Mouse (Mus musculus) v-Abl transformed pro-B cells (cell line): ENCODE measurements around the gene Acot4.
"Not testable (repeated sequence)": the region's sequence is repeated elsewhere in the genome, so short reads cannot be mapped to it uniquely, and the experiment has no call there.

Experiments
- in situ Hi-C, 2 experiments: fragments of 400-800 bp; cut with MboI; formaldehyde crosslinking; loops; one replicate each; pipeline ENCODE4 v1.15.1; 2025; ENCODE audit not compliant: unreplicated experiment in 2 of 2

Gene Acot4

GRCm38 (mm10) chr12:84038241-84038640 is at the start of gene Acot4:
Gene Acot4 (plus strand): TSS chr12:84038379.
- in situ Hi-C loops: loop anchor here in 1 of 2 experiments (25.0 kb wide), 1 partner anchor 326 kb away; no protein-coding TSS in a partner anchor

DNA sequence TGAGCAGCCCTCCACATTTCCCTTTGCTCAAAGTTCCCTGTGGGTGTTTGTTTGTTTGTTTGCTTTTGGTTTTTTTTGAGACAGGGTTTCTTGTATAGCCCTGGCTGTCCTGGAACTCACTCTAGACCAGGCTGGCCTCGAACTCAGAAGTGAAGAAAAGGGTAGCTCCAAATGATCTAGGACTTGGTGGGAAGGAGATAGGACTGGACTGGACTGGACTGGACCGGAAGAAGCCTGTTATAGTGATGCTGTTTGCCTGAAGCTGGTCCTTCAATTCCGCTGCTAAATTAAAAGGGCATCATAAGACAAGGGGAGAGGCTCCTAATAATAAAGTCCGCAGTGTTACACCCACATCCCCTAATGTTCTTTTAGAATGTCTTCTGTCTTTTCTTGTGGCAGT is 49.7 kb upstream of the Acot4 start:
- in situ Hi-C loops: no loop called here

DNA sequence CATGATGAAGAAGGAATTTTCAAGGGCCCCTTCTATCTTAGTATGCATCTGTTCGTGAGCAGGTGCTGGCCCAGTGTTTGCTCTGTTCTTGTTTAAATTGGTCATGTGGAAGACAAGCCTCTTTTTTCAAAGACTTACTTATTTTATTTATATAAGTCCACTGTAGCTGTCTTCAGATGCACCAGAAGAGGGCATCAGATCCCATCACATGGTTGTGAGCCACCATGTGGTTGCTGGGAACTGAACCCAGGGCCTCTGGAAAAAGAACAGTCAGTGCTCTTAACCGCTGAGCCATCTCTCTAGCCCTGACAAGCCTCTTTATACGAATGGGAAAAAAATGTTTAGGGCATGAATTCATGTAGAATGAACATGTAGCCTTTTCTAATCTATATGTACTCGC is 48.8 kb upstream of the Acot4 start:
- in situ Hi-C loops: no loop called here

GRCm38 (mm10) chr12:83997221-83997620 is 41.0 kb upstream of the Acot4 start:
- in situ Hi-C loops: no loop called here

DNA sequence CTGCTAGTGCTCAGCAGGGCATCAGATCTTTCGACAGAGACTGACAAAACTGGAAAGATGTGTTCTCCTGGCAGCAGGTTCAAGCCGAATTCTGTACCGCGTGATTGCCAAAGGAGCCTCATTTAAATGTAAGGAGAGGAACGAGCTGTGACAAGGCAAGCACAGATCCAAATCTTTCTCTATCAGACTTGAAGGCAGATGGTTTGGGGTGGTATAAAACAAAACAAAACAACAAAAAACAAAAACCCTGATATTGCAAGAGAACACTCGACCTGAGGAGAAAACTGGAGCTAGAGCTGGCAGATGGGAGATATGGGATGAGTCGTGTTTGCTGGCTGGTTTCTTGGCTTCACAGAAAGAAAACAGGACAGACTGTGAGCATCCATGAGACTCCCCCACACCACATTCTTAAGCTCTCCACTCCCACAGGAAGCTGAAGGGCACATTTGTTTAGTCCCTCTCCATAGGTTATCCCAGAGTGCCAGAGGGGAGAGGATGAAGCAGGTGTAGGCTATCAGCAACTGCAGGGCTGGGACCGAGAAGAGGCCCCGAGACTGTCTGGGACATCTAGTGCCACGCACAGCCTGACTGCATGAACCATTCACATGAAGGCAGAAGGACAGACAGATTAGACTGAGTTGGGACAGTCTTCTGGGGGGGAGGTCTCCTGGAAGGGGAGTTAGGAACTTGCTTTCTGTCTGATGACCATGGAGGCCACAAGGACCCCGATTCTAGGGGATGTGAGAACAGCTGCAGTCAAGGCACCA is 39.7 kb upstream of the Acot4 start:
- in situ Hi-C loops: no loop called here

DNA sequence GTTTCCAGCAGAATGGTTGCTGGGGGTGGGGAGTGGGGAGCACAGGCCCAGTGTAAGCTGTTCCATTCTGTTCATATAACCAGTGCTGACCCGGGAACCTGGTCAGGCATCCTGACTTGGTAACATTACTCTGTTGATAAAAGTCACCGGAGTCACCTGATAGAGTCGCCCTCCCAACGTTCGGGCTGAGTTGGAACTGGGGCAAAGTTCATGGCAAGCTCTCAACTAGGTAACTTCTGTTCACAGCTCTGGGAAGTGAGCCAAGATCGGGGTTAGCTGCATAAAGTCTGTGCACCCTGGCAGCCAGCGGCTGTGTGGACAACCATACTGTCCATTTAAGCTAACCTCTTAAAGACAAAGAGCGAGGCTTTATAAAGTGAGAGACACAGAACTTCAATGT is 38.9 kb upstream of the Acot4 start:
- in situ Hi-C loops: not testable (repeated sequence)

- in situ Hi-C loops: no loop called here
Observed at GRCm38 (mm10) chr12:84000418-84000817, 37.8 kb upstream of the Acot4 start.

DNA sequence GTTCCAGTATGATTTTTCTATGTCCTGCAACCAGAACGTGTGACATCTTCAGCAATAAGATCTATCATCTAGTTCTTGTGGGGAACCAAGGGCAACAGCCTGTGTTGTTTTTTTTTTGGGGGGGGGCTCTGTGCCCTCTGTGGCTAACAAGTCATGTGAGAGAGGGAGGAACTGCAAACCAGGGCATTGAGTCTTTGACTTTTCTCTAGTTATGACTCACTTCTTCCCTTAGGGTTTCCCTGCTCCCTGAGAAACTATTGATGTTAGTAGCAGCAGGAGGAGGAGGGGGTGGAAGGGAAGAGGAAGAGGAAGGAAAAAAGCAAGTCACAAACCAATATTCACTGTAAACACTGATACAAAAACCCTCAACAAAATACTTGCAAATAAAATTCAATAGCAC is 34.3 kb upstream of the Acot4 start:
- in situ Hi-C loops: no loop called here

- in situ Hi-C loops: no loop called here
Observed at GRCm38 (mm10) chr12:84008251-84008650, 29.9 kb upstream of the Acot4 start.

DNA sequence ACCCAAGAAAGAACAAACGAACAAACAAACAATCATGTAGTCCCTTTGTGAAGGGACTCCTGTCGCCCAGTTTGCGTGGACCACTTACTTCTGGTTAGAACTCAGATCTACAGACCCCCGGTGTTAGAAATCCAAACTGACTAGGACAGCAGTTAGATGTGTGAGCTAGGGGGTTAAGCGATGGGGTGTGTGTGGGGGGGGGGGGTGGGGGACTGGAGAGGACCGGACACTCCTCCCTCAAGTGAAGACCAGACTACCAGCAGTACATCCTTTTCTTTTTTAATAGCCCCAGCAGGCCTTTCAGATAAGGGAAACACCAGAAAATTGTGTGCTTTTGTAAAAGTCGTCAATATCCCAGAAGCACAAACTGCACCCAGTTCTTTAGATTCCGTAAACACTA is 29.4 kb upstream of the Acot4 start:
- in situ Hi-C loops: no loop called here

DNA sequence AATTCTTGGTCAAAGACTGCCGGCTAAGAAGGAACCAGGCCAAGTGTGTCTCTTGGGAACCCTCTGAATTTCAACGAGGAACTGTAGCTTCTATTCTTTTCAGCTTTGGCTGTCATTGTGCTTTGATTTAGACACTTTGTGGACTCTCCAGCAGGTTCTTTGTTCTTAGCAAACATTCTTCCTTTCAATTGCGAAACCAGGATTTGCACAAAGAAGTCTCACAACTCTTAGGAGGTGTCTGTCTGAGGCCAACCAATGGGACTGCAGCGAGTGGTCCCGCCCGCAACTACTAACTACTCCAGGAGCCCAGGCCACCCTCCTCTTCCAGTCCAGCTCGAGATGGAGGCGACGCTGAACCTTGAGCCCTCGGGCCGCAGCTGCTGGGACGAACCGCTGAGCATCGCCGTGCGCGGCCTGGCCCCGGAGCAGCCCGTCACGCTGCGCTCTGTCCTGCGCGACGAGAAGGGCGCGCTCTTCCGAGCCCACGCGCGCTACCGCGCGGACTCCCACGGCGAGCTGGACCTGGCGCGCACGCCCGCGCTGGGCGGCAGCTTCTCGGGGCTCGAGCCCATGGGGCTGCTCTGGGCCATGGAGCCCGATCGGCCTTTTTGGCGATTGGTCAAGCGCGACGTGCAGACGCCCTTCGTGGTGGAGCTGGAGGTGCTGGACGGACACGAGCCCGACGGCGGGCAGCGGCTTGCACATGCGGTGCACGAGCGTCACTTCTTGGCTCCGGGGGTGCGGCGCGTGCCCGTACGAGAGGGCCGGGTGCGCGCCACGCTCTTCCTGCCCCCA is 28.8 kb upstream of the Acot4 start, which contains the start of gene Acot1:
Gene Acot1, plus strand, starts transcription at position 320 of the 795 bp plus-strand sequence.
- in situ Hi-C loops: not testable (repeated sequence)

DNA sequence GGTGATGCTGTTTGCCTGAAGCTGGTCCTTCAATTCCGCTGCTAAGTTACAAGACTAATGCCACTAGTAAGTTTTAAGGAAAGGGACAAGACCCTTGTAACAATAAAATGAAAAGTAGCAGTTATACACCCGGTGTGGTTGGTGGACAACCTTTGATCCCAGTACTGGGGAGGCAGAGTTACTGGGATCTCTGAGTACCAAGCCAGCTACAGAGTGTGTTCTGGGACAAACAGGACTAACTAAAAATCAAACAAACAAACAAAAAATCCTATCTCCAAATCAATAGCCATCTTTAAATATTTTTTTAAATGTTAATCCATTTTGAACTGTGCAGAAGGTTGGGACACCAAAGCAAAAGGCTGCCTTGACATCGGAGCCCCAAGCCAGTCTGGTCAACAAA is 28.0 kb upstream of the Acot4 start:
- in situ Hi-C loops: no loop called here

- in situ Hi-C loops: no loop called here
Observed at GRCm38 (mm10) chr12:84011251-84012040, 26.7 kb upstream of the Acot4 start.

GRCm38 (mm10) chr12:84013130-84013529 is 25.0 kb upstream of the Acot4 start:
- in situ Hi-C loops: no loop called here

DNA sequence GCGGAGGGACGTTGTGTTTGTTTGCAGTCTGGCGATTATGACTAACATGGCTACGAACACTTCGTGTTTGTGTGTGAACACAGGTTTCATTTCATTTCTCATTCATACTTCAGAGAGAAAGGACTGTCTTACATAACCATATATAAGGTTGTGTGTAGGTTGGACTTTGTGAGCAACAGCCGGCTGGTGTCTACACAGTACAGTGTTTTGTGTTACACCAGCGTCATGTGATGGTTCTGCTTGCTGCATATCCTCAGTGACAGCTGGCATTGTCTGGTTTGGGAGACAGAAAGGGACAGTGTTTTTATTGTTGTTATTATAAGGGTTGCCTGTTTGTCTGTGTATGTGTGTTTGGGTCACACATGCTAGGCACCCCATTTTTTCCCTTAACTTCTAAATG is 24.5 kb upstream of the Acot4 start:
- in situ Hi-C loops: no loop called here

DNA sequence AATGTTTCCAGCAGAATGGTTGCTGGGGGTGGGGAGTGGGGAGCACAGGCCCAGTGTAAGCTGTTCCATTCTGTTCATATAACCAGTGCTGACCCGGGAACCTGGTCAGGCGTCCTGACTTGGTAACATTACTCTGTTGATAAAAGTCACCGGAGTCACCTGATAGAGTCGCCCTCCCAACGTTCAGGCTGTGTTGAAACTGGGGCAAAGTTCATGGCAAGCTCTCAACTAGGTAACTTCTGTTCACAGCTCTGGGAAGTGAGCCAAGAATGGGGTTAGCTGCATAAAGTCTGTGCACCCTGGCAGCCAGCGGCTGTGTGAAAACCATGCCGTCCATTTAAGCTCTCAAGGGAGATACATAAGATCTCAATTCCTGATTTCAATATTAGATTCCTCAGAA is 17.7 kb upstream of the Acot4 start:
- in situ Hi-C loops: not testable (repeated sequence)

- in situ Hi-C loops: not testable (repeated sequence)
Observed at GRCm38 (mm10) chr12:84022266-84022665, 15.9 kb upstream of the Acot4 start.

DNA sequence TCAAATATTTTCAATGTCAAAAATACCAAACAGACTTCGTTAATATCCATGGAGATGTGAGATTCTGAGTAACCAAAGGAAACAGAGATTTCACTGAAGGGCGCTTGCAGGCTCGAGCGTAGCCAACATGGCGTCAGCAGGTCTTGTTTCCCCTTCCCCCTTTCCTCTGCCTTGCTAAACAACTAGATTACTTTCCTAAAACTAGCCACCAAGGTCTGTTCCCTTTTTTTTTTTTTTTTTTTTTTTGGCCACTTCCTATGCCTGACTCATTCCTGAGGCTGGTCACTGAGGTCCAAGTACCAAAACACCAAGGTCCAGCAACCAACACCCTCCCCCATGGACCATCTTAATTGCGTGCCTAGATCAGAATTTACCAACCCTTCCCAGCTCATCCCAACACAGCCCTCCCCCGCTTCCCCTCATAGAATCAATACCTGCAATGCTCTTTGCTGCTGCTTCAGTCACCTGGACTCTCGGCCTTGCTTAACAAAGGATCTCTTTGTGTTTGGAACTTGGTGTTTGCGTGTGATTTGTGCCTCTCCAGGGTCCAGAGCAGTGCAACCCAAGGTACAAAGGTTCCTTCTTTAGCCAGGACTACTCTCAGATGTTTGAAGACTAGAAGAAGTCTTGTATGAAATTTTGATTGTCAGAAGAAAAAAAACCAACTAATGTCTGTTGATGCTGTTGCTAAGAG is 15.0 kb upstream of the Acot4 start:
- in situ Hi-C loops: no loop called here

DNA sequence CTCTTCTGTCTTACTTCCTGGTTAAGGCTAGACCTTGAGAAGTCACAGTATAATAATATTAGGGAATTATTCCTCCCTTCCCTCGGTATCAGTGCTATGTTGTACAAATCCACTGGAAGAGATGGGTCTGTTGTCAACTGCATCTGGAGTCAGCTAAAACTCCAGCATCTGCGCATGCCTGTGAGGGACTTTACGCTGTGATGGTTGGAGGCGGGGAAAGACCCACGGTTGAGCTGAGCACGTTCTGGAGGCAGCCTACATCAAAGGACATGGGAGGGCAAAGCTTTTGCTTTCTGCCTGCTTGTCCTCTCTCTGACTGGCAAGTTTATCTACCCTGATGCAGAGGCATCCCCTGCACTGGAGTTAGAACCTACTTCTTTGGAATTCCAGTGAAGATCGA is 12.3 kb upstream of the Acot4 start:
- in situ Hi-C loops: loop anchor here in 1 of 2 experiments (5.0 to 25.0 kb wide), 2 partner anchors 54 to 314 kb away; no protein-coding TSS in a partner anchor

DNA sequence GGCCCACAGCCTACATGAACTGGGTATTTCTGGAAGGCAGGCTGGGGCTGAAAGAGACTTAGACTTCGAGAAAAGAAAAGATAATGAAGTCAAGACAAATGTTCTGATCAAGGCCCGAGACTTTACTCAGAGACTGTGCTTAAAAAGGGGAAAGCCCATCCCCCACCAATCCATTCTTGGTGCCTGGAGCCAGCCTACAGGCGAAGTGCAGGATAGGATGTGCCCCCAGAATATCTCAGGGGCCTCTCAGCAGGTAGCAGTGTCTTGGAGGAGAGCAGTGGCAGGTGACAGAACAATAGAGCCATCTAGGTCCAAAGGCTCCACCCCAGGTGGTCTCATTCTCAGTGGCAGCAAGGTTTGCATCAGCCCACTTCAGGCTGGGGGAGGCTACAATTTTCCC is 9.9 kb upstream of the Acot4 start:
- in situ Hi-C loops: loop anchor here in 1 of 2 experiments (5.0 to 25.0 kb wide), 2 partner anchors 56 to 316 kb away; no protein-coding TSS in a partner anchor
